Mouse (Mus musculus) E14TG2a.4 (cell line): ENCODE measurements around the gene App.

Source experiments
- CTCF ChIP-seq: conservative IDR thresholded peaks from 2 replicates; pipeline ENCODE4 v1.5.1; 2014; ENCODE audit warnings: low read length
- NANOG ChIP-seq: IDR thresholded peaks from 2 replicates; pipeline ENCODE4 v1.6.1; 2014; ENCODE audit warnings: borderline replicate concordance, low read length, mixed read lengths
- POU5F1 ChIP-seq: IDR thresholded peaks from 2 replicates; pipeline ENCODE4 v1.6.1; 2014; ENCODE audit warnings: low read length, borderline replicate concordance

DNA sequence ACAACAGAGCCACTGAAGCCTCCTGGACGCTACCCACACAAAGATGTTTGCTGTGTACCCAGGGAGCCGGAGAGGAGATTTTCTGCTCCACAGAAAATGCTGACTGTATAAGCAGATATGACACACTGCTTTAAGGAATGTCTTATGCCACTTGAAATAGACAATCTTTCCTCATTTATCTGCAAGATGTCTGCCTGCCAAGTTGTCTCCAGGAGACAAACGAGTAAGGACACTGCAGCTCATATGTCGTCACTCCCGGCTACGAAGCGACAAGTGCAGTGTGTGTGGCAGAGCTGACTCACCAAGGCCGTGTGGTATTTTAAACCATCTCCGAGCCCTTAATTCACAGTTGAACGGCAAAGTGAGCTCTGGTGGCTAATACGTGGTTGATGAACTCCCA is 36.2 kb downstream of the App start:
- no peak for TF ChIP-seq CTCF
- no peak for TF ChIP-seq NANOG
- TF ChIP-seq POU5F1 = no peak
